Mouse (Mus musculus) liver, postnatal 0 days (tissue): ENCODE data around the gene Mecom.

Source experiments
- CTCF ChIP-seq: sonication (generic); IDR thresholded peaks from 2 replicates; pipeline ENCODE4 v1.5.1; 2016; ENCODE audit warnings: antibody characterized with exemption, low read depth
- EP300 ChIP-seq: IDR thresholded peaks from 2 replicates; pipeline ENCODE4 v1.6.1; 2016; ENCODE audit warnings: antibody characterized with exemption, low read depth, mild to moderate bottlenecking

- no peak for TF ChIP-seq EP300
- no peak for TF ChIP-seq CTCF
Observed at GRCm38 (mm10) chr3:30480551-30480950, 67.3 kb downstream of the Mecom start.
